Mouse (Mus musculus) CH12.LX (cell line): ENCODE measurements around the gene Gm10681.
"Not testable (repeated sequence)": the region's sequence is repeated elsewhere in the genome, so short reads cannot be mapped to it uniquely, and the experiment has no call there.

Experiments used
- CHD1 ChIP-seq: IDR thresholded peaks from 2 replicates; pipeline ENCODE4 v1.6.1; 2012; ENCODE audit warnings: low read depth, low read length, improper control_type of control experiment, inconsistent platforms
- CTCF ChIP-seq, 2 experiments: IDR thresholded peaks in 1 of 2; conservative IDR thresholded peaks in 1 of 2; 2 replicates each; pipeline ENCODE4 v1.5.1; 2011 to 2012; ENCODE audit warnings: low read depth in 2 of 2, low read length in 2 of 2, improper control_type of control experiment in 1 of 2, inconsistent platforms in 1 of 2, mild to moderate bottlenecking in 1 of 2, moderate library complexity in 1 of 2
- EP300 ChIP-seq: IDR thresholded peaks from 2 replicates; pipeline ENCODE4 v1.6.1; 2011; ENCODE audit warnings: low read length, improper control_type of control experiment
- HCFC1 ChIP-seq: IDR thresholded peaks from 2 replicates; pipeline ENCODE4 v1.6.1; 2012; ENCODE audit warnings: low read depth, mild to moderate bottlenecking, inconsistent platforms, low read length, improper control_type of control experiment
- MEF2A ChIP-seq: IDR thresholded peaks from 2 replicates; pipeline ENCODE4 v1.6.1; 2014; ENCODE audit warnings: low read depth, mild to moderate bottlenecking, inconsistent platforms, low read length, improper control_type of control experiment, borderline replicate concordance
- MXI1 ChIP-seq: IDR thresholded peaks from 2 replicates; pipeline ENCODE4 v1.6.1; 2011; ENCODE audit warnings: mild to moderate bottlenecking, low read depth, low read length, improper control_type of control experiment
- POLR2A ChIP-seq: IDR thresholded peaks from 2 replicates; pipeline ENCODE4 v1.6.1; 2011; ENCODE audit warnings: low read depth, mild to moderate bottlenecking, improper control_type of control experiment, low read length
- RCOR1 ChIP-seq: conservative IDR thresholded peaks from 2 replicates; pipeline ENCODE4 v1.6.1; 2012; ENCODE audit warnings: low read depth, mild to moderate bottlenecking, inconsistent platforms, low read length, improper control_type of control experiment
- SIN3A ChIP-seq: IDR thresholded peaks from 2 replicates; pipeline ENCODE4 v1.6.1; 2012; ENCODE audit warnings: low read length, improper control_type of control experiment, inconsistent platforms
- USF1 ChIP-seq: IDR thresholded peaks from 2 replicates; pipeline ENCODE4 v1.6.1; 2014; ENCODE audit warnings: low read depth, mild to moderate bottlenecking, inconsistent platforms, low read length, improper control_type of control experiment
- ZKSCAN1 ChIP-seq: IDR thresholded peaks from 2 replicates; pipeline ENCODE4 v1.6.1; 2012; ENCODE audit warnings: low read depth, inconsistent platforms, low read length, improper control_type of control experiment, borderline replicate concordance
- ZMIZ1 ChIP-seq: IDR thresholded peaks from 2 replicates; pipeline ENCODE4 v1.6.1; 2012; ENCODE audit warnings: low read depth, mild to moderate bottlenecking, inconsistent platforms, low read length, improper control_type of control experiment
- ZNF384 ChIP-seq: IDR thresholded peaks from 2 replicates; pipeline ENCODE4 v1.6.1; 2012; ENCODE audit warnings: low read depth, low read length, improper control_type of control experiment, inconsistent platforms

DNA sequence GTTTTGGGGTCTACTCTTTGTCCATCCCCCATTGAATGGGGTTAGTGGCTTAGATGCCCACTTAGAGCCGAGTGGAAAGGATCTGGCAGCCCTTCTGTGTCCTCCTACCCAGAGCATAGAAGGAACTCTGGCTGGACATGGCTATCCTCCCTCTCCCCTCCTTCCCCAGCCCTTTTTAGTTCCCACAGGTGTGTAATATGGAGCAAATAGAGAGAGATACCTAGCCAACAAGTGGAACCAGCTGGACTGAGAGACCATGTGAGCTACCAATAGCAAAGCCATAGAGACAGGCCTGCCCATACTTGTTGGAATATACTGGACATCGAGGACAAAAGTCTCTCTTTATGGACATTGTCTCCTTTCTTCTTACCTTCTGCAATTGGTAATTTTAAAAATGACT, 20.9 kb downstream of the Gm10681 start:
- not testable (repeated sequence) for TF ChIP-seq ZNF384; RCOR1; POLR2A; HCFC1; ZKSCAN1; CTCF (conservative IDR thresholded peaks at IDR 0.05 in 1 of 2, IDR thresholded peaks at IDR 0.05 in 1 of 2; ENCODE audit: low read depth in 2 of 2, low read length in 2 of 2); EP300; MXI1; ZMIZ1; MEF2A; SIN3A; CHD1; USF1
